Mouse (Mus musculus) heart, embryonic 14.5 days (tissue): ENCODE data around the gene Gm17019. TPM values are rescaled to one million over a fixed set of nuclear protein-coding genes. Genes with fewer than 3 reads are reported as not detected.
"Not testable (repeated sequence)": the region's sequence is repeated elsewhere in the genome, so short reads cannot be mapped to it uniquely, and the experiment has no call there.

Experiments
- ATAC-seq: fragments of 200-750 bp; cut with Nextera tagmentation; 2 replicates; pipeline ENCODE4 v1.8.0; 2017; ENCODE audit warnings: low read depth, moderate TSS enrichment; ENCODE audit not compliant: insufficient number of reproducible peaks, insufficient read depth, low FRiP score
- H3K27ac ChIP-seq, 2 experiments: fragments of 200-500 bp in 1 of 2; fragments of 300-500 bp in 1 of 2; sonication (generic) in 1 of 2; replicated peaks in 1 of 2; 2 replicates each; pipeline ENCODE4 v1.5.1; 2012 to 2014; ENCODE audit warnings: low read depth in 2 of 2, low read length in 2 of 2, control low read depth in 1 of 2, mild to moderate bottlenecking in 1 of 2, mixed read lengths in 1 of 2; ENCODE audit not compliant: control insufficient read depth in 1 of 2, insufficient read depth in 1 of 2
- H3K27me3 ChIP-seq: fragments of 300-500 bp; sonication (generic); 2 replicates; pipeline ENCODE4 v1.6.1; 2014; ENCODE audit warnings: mild to moderate bottlenecking, low read length, control low read depth; ENCODE audit not compliant: control insufficient read depth, insufficient read depth
- H3K36me3 ChIP-seq: fragments of 300-500 bp; sonication (generic); 2 replicates; pipeline ENCODE4 v1.6.1; 2014; ENCODE audit warnings: mild to moderate bottlenecking, control low read depth, low read length, mixed read lengths; ENCODE audit not compliant: control insufficient read depth, insufficient read depth
- H3K4me1 ChIP-seq, 2 experiments: fragments of 200-500 bp in 1 of 2; fragments of 300-500 bp in 1 of 2; sonication (generic) in 1 of 2; 2 replicates each; pipeline ENCODE4 v1.6.1; 2012 to 2014; ENCODE audit warnings: low read length in 2 of 2, control low read depth in 1 of 2, mixed read lengths in 1 of 2; ENCODE audit not compliant: control insufficient read depth in 2 of 2, insufficient read depth in 2 of 2
- H3K4me2 ChIP-seq: fragments of 300-500 bp; sonication (generic); 2 replicates; pipeline ENCODE4 v1.6.1; 2014; ENCODE audit warnings: mild to moderate bottlenecking, low read length
- H3K4me3 ChIP-seq, 2 experiments: fragments of 200-500 bp in 1 of 2; fragments of 300-500 bp in 1 of 2; sonication (generic) in 1 of 2; 2 replicates each; pipeline ENCODE4 v1.5.1; 2012 to 2014; ENCODE audit warnings: low read length in 2 of 2, mild to moderate bottlenecking in 2 of 2, control low read depth in 1 of 2, low read depth in 1 of 2, moderate library complexity in 1 of 2; ENCODE audit not compliant: control insufficient read depth in 1 of 2, insufficient read depth in 1 of 2
- H3K9ac ChIP-seq: fragments of 300-500 bp; sonication (generic); 2 replicates; pipeline ENCODE4 v1.6.1; 2014; ENCODE audit warnings: mild to moderate bottlenecking, low read length
- H3K9me3 ChIP-seq: fragments of 300-500 bp; sonication (generic); 2 replicates; pipeline ENCODE4 v1.6.1; 2016; ENCODE audit warnings: low read length, control low read depth; ENCODE audit not compliant: control insufficient read depth
- WGBS: fragments of 180-500 bp; shearing (Covaris S2); extraction: QIAGEN DNeasy Blood & Tissue Kit; methylation state at CpG from one replicate; pipeline ENCODE4 v1.1.7; 2014; 5-methylcytosine and 5-hydroxymethylcytosine counted together
- polyA plus RNA-seq: library from polyadenylated mRNA; unstranded; fragments of >200 nt; fragmentation: Nextera tagmentation; extraction: Ambion mirVana; gene quantifications from 2 replicates; pipeline ENCODE4 v1.2.1, GENCODE M21; 2014

Gm17019 gene
- polyA plus RNA-seq, 1 experiment from 2014 or later, result not detected

GRCm38 (mm10) chr5:15006288-15006687 is 26.5 kb downstream of the Gm17019 start:
- WGBS, result 58% methylated on average over 3 of the region's 3 CpGs
- H3K36me3 ChIP-seq, H3K4me2 ChIP-seq, H3K27ac ChIP-seq, H3K4me1 ChIP-seq, H3K4me3 ChIP-seq, H3K27me3 ChIP-seq, H3K9ac ChIP-seq, ATAC-seq: not testable (repeated sequence)
- H3K9me3 ChIP-seq, result peaks cover 17% of the 10 kb centered on the region

DNA sequence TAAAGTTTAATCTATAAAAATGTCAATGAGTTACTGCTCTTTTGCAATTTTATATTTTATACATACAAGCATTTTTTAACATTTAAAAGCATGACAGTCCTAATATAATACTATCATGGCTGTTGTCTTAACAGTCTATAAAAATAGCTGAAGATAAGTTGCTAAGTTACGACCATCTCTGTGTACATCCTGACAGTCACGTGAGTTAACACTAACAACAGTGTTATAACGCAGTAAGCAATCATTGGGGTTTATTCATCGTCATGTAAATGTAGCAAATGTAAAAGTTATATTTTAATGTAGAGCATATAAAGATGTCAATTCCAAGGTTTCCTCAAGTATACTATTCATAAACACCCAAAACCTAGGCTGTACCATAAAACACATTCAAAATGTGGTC is 27.2 kb downstream of the Gm17019 start:
- not testable (repeated sequence) for H3K4me2 ChIP-seq, H3K36me3 ChIP-seq, ATAC-seq, H3K9ac ChIP-seq, H3K4me3 ChIP-seq, H3K27ac ChIP-seq, H3K27me3 ChIP-seq, H3K4me1 ChIP-seq
- 60% methylated on average over 2 of the region's 4 CpGs for WGBS
- H3K9me3 ChIP-seq, result peaks cover 16% of the 10 kb centered on the region

DNA sequence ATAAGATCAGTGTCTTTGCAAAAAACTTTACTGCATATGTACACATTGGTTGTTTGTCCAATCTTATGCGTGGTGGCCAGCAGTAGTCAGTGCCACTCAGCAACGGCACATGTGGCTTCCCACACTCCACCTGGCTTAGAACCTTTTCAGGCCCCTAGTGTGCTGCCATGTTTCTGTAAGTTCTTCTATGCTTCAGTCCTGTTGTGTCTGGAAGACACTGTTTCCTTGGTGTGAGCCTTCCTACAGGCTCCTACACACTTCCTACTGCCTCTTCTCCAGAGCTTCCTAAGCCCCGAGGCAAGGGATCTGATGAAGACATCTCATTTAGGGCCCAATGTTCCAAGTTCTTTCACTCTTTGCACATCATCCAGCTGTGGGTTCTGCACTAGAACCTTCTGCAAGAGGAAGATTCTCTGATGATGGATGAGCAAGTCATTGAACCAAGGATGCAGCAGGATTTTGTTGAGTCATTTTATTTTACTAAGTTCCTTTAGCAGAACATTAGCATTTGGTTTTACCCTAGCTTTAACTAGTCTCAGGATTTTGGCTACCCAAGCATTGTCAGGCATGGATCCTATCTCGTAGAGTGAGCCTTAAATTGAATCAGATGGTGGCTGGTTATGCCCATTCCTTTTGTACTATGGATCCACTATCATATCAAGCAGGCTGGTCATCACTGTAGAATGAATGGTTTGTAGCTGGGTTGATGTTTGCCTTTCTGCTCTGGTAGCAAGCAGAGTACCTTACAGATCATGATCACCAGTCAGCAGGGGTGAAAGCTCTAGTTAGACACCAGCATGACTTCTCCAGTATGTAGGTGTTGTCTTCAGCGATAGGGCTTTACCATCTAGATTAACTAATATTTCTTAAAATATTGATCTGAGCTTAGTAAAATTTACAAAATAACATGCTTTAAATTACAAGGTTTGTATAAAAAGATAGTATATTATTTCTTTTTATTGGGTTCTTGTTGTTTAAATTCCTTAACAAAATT is 27.9 kb downstream of the Gm17019 start:
- WGBS, result 67% methylated on average over 5 of the region's 5 CpGs
- ATAC-seq, result peak; percentile 77
- peaks cover 20% of the 10 kb centered on the region for H3K9me3 ChIP-seq
- H3K4me1 ChIP-seq, H3K27me3 ChIP-seq, H3K4me2 ChIP-seq, H3K9ac ChIP-seq, H3K4me3 ChIP-seq, H3K36me3 ChIP-seq, H3K27ac ChIP-seq: not testable (repeated sequence)

DNA sequence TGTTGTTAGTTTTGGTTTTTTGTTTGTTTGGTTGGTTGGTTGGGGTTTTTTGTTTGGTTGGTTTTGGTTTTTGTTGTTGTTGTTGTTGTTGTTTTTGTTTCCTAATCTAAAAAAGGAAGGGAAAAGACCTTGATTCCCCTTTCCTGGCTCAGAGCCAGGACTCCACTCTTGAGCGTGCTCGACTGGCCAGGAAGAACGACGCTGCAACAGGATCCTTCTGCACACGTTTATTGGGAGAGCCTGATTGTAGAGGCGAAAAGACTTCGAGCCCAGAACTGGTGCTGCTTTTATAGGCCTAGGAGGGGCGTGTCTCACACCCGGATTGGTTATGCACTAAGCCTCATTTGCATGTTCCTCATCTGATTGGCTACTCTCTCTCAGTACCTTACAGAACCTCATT is 34.7 kb downstream of the Gm17019 start:
- H3K9me3 ChIP-seq, result peaks cover 24% of the 10 kb centered on the region; the same call in 1 of the 2 replicates
- H3K27me3 ChIP-seq, H3K4me3 ChIP-seq, H3K4me1 ChIP-seq, H3K36me3 ChIP-seq, H3K27ac ChIP-seq, ATAC-seq, H3K4me2 ChIP-seq, H3K9ac ChIP-seq: not testable (repeated sequence)
- WGBS, result 74% methylated on average over 9 of the region's 9 CpGs

GRCm38 (mm10) chr5:14997556-14997955 is 35.2 kb downstream of the Gm17019 start:
- H3K4me2 ChIP-seq, H3K9ac ChIP-seq, H3K27ac ChIP-seq, H3K36me3 ChIP-seq, ATAC-seq, H3K4me1 ChIP-seq, H3K27me3 ChIP-seq, H3K4me3 ChIP-seq: not testable (repeated sequence)
- peaks cover 24% of the 10 kb centered on the region; the same call in 1 of the 2 replicates for H3K9me3 ChIP-seq
- WGBS, result 76% methylated on average over 4 of the region's 4 CpGs

DNA sequence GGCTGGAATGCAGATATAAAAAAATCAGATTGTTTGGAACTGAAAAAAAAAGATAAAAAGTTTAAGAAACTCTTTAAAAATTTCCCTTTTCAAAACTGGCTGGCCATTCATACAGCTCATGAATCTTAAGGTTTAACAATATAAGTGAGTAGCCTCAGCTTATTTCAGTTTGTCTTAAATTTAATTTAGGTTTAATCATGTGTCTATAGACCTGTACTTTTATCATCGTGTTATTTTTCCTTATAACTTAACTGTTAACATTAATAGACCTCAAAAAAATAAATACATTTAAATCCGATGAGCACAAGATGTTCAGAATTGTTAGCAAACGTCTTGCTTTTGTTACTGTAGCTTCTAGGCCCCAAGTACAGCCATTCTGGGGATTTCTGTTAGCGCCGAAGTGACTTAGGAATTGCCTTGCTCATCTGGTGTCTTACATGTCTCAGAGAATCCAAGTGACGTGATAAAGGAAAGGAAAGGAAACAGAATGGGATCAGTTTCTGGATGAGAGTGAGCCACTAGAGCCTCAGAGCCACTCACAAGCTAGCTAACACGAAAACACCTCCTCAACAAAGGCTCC is 36.0 kb downstream of the Gm17019 start:
- H3K36me3 ChIP-seq, ATAC-seq, H3K9ac ChIP-seq, H3K27me3 ChIP-seq, H3K4me2 ChIP-seq, H3K4me3 ChIP-seq, H3K4me1 ChIP-seq, H3K27ac ChIP-seq: not testable (repeated sequence)
- H3K9me3 ChIP-seq, result peaks cover 20% of the 10 kb centered on the region; the same call in 1 of the 2 replicates
- WGBS, result 65% methylated on average over 6 of the region's 7 CpGs

- H3K9me3 ChIP-seq, result peaks cover 18% of the 10 kb centered on the region
- H3K4me2 ChIP-seq, H3K4me1 ChIP-seq, H3K4me3 ChIP-seq, H3K36me3 ChIP-seq, H3K27ac ChIP-seq, H3K9ac ChIP-seq, H3K27me3 ChIP-seq: not testable (repeated sequence)
- WGBS, result 80% methylated on average over 6 of the region's 6 CpGs
- ATAC-seq, result peak; percentile 64
Observed at GRCm38 (mm10) chr5:14994124-14994523, 38.7 kb downstream of the Gm17019 start.
